Mouse (Mus musculus): ENCODE data around the gene Pim2. TPM values are rescaled to one million over a fixed set of nuclear protein-coding genes. Genes with fewer than 3 reads are reported as not detected.

Gene Pim2
- total RNA-seq (2021), result 10 to 100 TPM; 53.0 to 54.6 TPM
- long read RNA-seq, experiment 1, transcript Pim2-201 (6 exons, 2,045 nt), result major isoform, 36 of 40 reads
- long read RNA-seq, experiment 1, partial matches to known transcripts, result 0 of 40 reads
- long read RNA-seq, experiment 1, other reads (novel, unspliced or antisense), result 4 of 40 reads
- long read RNA-seq, experiment 2, transcript Pim2-201 (6 exons, 2,045 nt), result major isoform, 44 of 56 reads
- long read RNA-seq, experiment 2, partial matches to known transcripts, result 7 of 56 reads
- long read RNA-seq, experiment 2, other reads (novel, unspliced or antisense), result 4 of 56 reads

DNA sequence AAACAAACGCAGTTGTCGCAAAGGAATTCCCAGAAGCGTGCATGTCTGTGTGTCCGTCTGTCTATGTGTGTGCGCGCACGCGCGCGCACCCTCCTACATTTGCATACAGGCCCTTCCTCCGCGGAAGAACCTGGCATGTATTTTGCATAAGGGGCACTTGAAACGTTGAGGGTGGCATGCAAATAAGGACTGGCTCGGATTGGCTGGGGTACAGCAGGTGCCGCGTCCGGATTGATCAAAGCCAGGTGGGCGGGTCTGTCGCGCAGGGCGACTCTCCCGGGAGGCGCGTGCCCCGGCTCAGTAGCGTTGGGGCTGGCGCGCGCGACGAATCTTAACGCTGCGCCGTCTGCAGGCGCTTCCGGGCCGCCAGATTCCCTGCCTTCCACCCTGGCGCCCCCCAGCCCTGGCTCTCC lies at the start of gene Pim2:
Pim2 (plus strand) TSS at position 256 of the 413 bp plus-strand sequence.
- H3K27ac ChIP-seq, result peak within 1 kb of the TSS; percentile 92
- peak within 1 kb of the TSS; percentile 66 for H3K4me3 ChIP-seq
- TF ChIP-seq CTCF (conservative IDR thresholded peaks at IDR 0.05), result no peak
- peak; percentile 80 to 86 for DNase-seq (ENCODE audit: low spot score in 2 of 2)

DNA sequence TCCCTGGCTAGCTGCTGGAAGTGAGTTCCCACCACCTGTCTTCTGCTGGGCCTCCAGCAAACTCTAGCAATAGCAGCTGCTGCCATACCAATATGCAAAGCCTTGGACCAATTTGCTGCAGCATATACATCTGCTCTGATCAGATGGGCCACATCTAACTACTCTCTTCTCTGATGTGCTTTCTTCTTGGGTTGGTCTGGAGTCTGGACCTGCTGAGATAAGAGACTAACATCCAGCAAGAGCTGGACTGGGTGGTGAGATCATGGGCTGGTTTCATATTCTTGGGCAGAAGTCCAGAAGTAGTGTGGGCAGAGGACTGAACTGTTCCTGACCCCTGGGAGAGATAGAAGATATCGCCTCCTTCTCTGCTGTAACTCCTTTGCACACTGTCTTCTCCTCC lies 40.9 kb upstream of the Pim2 start:
- Histone ChIP-seq H3K4me3 (no peak overlapping the region), H3K27ac (no peak overlapping the region)
- no peak for DNase-seq (ENCODE audit: low spot score in 2 of 2)
- no peak for TF ChIP-seq CTCF (conservative IDR thresholded peaks at IDR 0.05)

DNA sequence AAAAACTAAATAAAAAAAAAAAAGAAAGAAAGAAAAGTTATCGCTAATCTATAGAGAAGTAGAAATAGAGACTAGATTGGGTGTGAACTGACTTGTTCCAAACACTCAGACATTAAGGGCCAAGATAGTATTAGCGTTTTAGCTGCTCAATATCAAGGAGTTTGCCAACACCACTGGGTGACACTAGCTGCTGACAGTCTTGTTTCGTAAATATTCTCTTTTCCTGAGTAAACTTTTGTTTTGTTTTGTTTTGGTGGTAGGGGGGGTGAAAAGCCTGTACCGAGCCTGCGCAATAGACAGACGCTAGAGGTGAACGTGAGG lies 37.3 kb upstream of the Pim2 start:
- Histone ChIP-seq H3K4me3 (peak overlapping the region; percentile 47), H3K27ac (peak overlapping the region; percentile 86)
- no peak for TF ChIP-seq CTCF (conservative IDR thresholded peaks at IDR 0.05)
- DNase-seq (ENCODE audit: low spot score in 2 of 2), result no peak

- H3K4me3 ChIP-seq, result peak within 1 kb of the TSS; percentile 68
- peak; percentile 19; the same call in 1 of the 2 replicates for TF ChIP-seq CTCF (conservative IDR thresholded peaks at IDR 0.05)
- peak; percentile 90 to 95 for DNase-seq (ENCODE audit: low spot score in 2 of 2)
- H3K27ac ChIP-seq, result peak within 1 kb of the TSS; percentile 95
Observed at GRCm38 (mm10) chrX:7841163-7842162, 36.6 kb upstream of the Pim2 start, which contains the start of gene Otud5. Otud5 (plus strand) TSS chrX:7841364.

DNA sequence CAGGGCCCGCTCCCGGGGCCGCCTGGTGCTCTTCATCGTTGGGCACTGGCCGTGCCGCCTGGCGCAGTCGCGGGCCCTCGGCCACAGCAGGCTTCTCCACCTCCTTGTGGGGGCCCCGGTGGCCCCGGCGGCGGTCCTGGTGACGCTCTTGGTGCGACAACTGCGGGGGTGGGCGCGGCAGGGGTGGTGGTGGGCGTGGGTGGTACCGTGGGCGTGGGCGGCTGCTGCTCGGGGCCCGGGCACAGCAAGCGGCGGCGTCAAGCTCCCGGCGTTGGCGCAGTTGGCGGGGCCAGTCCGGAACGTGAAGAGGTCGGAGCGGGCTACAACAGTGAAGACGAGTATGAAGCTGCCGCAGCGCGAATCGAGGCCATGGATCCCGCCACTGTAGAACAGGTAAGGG lies 35.7 kb upstream of the Pim2 start:
- peak in 1 of 2 experiments; percentile 16 for DNase-seq (ENCODE audit: low spot score in 2 of 2)

DNA sequence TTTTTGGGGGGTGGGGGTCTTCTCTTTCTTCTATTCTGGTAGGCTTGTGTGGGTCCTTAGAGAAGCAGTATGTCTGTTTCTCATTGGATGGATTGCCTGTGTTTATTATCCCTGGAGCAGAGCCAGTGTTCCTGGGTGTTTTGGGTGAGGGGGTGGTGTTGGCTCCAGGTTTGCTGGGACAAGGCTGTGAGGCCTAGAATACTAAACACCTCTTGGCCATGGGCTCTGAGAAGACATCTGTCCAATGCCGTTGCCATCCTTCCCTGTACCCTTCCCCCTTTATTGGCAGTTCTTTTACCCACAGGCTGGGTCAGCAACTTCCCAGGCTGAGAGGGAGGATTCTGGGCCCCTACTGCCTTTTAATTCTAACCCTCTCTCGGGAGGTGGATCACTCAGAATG lies 30.2 kb upstream of the Pim2 start:
- no peak overlapping the region for H3K4me3 ChIP-seq
- peak overlapping the region; percentile 61; the same call in 1 of the 2 replicates for H3K27ac ChIP-seq
- TF ChIP-seq CTCF (conservative IDR thresholded peaks at IDR 0.05), result no peak
- peak; percentile 30 to 41 for DNase-seq (ENCODE audit: low spot score in 2 of 2)

More for the DNA sequence above, 35.7 kb upstream of the Pim2 start:
- peak overlapping the region; percentile 95 for H3K27ac ChIP-seq
- H3K4me3 ChIP-seq, result peak overlapping the region; percentile 68
- TF ChIP-seq CTCF (conservative IDR thresholded peaks at IDR 0.05), result no peak

GRCm38 (mm10) chrX:7854578-7854977 lies 23.5 kb upstream of the Pim2 start:
- DNase-seq (ENCODE audit: low spot score in 2 of 2), result peak in 1 of 2 experiments; percentile 38
- H3K4me3 ChIP-seq, result no peak overlapping the region
- no peak overlapping the region for H3K27ac ChIP-seq
- TF ChIP-seq CTCF (conservative IDR thresholded peaks at IDR 0.05), result peak; percentile 79

DNA sequence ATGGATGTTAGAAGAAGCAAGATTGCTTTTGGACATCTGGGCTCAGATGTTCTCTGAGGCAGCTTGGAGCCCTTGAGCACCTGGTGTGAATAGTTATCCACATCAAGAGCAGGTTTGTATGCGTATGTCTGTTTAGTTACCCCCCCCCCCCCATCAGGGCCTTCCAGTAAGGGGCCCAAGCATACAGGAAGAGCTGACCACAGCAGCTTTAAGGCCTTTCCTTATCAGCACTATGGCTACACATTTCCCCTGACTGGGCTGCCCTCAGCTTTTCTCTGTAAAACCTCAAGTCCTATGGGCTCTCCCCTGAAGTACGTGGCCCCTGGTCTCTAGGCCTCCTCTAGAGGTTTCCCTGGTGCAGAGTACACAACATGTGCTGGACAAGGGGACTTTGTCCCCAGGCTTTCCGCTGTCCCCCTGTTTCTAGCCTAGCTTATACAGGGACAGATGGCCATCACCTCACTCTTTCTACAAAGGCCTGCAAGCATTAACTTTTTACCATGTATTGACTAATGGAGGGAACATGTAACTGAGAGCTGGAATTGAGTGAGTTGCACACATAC lies 18.8 kb upstream of the Pim2 start:
- Histone ChIP-seq H3K4me3 (no peak overlapping the region), H3K27ac (no peak overlapping the region)
- no peak for TF ChIP-seq CTCF (conservative IDR thresholded peaks at IDR 0.05)
- no peak for DNase-seq (ENCODE audit: low spot score in 2 of 2)

DNA sequence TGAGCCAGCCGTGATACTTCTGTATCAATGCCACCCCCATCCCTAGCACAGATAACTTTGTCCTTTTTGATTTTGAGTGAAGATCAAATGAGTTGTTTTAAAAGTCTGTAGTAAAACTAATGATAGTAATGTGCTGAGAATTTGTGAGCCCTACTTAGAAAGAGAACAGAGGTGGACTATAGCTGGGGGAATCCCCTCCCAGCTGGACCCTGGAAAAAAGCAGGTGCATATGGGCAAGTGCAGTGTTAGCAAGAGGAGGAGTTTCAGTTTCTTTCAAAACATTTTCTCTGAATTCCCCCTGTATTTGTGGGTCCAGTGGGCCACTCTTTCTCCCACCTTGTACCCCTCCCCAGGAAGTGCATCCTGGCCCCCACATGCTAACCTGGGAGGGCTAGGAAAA lies 14.9 kb upstream of the Pim2 start:
- Histone ChIP-seq H3K4me3 (no peak overlapping the region), H3K27ac (no peak overlapping the region)
- no peak for DNase-seq (ENCODE audit: low spot score in 2 of 2)
- TF ChIP-seq CTCF (conservative IDR thresholded peaks at IDR 0.05), result no peak

DNA sequence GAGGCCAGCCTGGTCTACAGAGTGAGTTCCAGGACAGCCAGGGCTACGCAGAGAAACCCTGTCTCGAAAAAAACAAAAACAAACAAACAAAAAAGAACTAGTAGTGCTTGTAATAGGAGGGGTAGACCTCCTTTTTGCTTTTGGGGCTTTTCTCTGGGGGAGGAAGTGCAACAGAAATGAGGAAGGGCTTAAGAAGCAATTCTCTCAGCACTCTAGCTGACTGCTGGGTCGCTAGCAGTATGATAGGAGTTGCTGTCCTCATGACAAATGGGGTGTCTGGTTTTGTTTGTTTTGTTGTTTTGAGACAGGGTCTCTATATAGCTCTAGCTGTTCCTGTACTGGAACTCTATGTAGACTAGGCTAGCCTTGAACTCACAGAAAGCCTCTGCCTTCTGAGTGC lies 13.5 kb upstream of the Pim2 start:
- DNase-seq (ENCODE audit: low spot score in 2 of 2), result no peak
- H3K27ac ChIP-seq, result no peak overlapping the region
- H3K4me3 ChIP-seq, result no peak overlapping the region
- TF ChIP-seq CTCF (conservative IDR thresholded peaks at IDR 0.05), result no peak

DNA sequence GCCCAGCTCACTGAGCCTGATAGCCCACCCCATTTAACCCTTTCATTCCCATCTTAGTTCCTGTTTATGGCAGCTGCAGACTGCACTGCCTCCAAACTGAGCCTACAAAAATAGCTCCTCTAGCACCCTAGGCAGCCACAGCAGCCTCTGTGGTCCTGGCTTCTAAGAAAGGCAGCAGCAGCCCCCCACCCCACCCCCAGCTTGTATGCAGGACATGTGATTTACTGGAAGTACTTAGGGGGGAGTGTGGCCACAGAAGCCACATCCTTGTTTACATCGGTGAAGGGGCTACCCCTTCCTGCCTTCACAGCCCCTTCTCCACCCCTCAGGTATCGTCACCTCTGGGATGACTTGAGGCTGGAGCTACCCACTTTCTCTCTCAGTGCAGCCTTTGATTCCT lies 12.7 kb upstream of the Pim2 start:
- no peak for DNase-seq (ENCODE audit: low spot score in 2 of 2)
- no peak overlapping the region for H3K4me3 ChIP-seq

DNA sequence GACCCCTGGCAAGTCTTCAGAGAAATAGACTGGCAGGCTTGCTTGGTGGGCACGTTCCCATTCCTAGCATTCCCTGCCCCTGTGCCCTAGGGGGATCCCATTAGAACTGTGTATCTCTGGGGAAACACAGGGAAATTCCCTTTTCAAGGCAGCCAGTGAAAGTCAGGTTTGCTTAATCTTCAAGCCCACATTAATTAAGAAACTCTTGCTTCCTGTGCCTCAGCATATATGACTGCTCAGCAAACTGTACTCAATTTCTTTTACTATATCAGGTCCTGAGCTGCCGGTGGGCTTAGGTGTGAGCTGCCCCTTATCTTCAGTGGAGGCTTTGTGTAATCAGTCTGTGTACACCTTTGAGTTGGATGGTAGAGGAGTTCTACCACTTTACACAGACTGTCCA lies 12.3 kb upstream of the Pim2 start:
- no peak overlapping the region for H3K27ac ChIP-seq
- H3K4me3 ChIP-seq, result no peak overlapping the region
- DNase-seq (ENCODE audit: low spot score in 2 of 2), result no peak
- no peak for TF ChIP-seq CTCF (conservative IDR thresholded peaks at IDR 0.05)

More for the DNA sequence above, 12.7 kb upstream of the Pim2 start:
- TF ChIP-seq CTCF (conservative IDR thresholded peaks at IDR 0.05), result no peak
- no peak overlapping the region for H3K27ac ChIP-seq

DNA sequence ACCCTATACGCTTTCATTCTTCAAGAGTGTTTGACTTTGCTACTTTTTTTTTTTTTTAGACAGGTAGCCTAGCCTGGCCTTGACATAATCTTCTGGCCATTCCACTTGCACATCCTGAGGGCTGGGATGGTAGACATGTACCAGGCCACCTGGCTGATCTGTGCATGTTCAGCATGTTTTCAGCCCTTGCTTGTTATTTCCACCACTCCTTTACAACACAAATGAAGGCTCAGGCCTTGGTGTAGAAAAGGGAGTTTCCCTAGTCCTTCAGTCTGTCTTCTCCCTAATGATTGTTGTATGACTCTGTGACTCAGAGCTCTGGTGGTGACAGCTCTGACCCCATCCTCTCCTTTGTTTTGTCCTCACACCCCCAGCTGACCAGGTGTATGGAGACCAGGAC lies 10.9 kb upstream of the Pim2 start:
- no peak for TF ChIP-seq CTCF (conservative IDR thresholded peaks at IDR 0.05)
- H3K27ac ChIP-seq, result no peak overlapping the region
- DNase-seq (ENCODE audit: low spot score in 2 of 2), result no peak
- no peak overlapping the region for H3K4me3 ChIP-seq

Data from layer of hippocampus, adult 2 months (tissue).